Comparison of ENCODE assay signal across 20 mouse cellular contexts in the genomic region with DNA sequence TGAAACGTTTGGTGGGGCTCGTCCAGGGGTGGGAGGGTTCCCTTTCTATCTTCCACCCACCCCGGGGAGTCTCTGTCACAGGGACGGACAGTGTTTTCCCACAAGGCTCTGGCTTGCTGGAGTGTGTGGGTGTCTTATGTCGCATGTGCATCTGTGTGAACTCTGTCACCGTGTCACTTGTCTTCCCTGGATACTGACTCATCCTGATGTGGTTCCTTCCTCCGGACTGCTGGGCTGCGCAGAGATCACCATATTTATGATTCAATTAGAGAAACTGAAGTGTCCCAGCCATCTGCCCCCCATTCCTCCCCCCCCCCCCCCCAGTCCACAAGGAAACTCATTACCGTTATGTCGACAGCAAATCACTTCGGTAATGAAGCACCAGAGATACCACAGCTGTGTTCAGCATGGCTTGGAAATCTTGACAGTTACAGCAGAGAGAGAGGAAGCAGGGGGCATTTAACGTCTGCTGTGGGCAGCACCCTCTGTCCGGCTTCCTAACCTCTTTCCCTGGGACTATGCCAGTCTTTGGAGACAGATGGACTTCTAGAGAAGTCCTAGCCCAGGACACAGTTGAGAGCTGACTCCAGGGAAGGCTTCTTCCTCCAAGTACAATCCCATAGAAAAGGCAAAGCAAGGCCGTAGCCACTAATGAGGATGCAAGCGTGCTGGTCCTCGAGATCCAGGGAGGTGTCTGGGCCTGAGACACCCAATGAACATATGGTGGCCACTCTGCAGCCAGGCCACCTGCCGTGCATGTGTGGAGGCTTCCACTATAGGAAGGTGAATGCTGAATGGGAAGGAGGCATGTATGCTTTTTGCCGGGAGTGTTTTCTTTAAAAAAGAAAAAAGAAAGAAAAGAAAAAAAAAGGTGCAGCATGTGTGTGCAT. TPM values are rescaled to one million over a fixed set of nuclear protein-coding genes. Genes with fewer than 3 reads are reported as not detected.
DNase-seq lines count a peak whose midpoint lies in the region; ATAC-seq and TF ChIP-seq lines count a peak whose summit lies in the region.
"Had no signal": no experiment of that assay in that cellular context is flagged by ENCODE, and none has a peak within 500 bp of the region (broad histone marks: within the 10 kb centered on the region; RNA-seq: fewer than 3 reads in every experiment).

No protein-coding gene starts in this region.

- no peaks in the 10 kb centered on the region for H3K27me3 ChIP-seq in midbrain, embryonic 12.5 days
- H3K27me3 ChIP-seq in midbrain, embryonic 15.5 days (replicated peaks): no peaks in the 10 kb centered on the region
- H3K27me3 ChIP-seq in cerebellum, adult 2 months (ENCODE audit: control insufficient read depth, insufficient read depth, low read length): no peaks in the 10 kb centered on the region
- H3K27me3 ChIP-seq in hindbrain, embryonic 12.5 days: no peaks in the 10 kb centered on the region
- no peaks in the 10 kb centered on the region for H3K27me3 ChIP-seq in neural tube, embryonic 14.5 days (ENCODE audit: control insufficient read depth, insufficient read depth, low read length)
- H3K27me3 ChIP-seq: CH12.LX; embryonic facial prominence, embryonic 15.5 days; liver, embryonic 15.5 days; Patski had no signal

- no peak for TF ChIP-seq POLR2A in cerebellum, adult 2 months (IDR thresholded peaks at IDR 0.05; ENCODE audit: borderline replicate concordance, insufficient read depth, low read length)

- TF ChIP-seq CTCF in cerebellum, adult 2 months (IDR thresholded peaks at IDR 0.05; ENCODE audit: borderline replicate concordance, insufficient read depth, low read depth, low read length): no peak

- DNase-seq in cerebellum, adult 2 months: peak; percentile 66 to 78
- DNase-seq in heart, adult 8-10 months (ENCODE audit: low spot score): no peak
- DNase-seq in thymus, postnatal 10 days (ENCODE audit: low spot score in 2 of 2): no peak
- no peak for DNase-seq in spleen, postnatal 4 days (ENCODE audit: low spot score in 2 of 2)
- DNase-seq: adrenal gland, adult 2 months; gastrocnemius, postnatal 10 days; kidney, adult 18-20 months; lung, postnatal 36 days; right cerebral cortex, postnatal 4 days had no signal

- H3K9me3 ChIP-seq in midbrain, embryonic 12.5 days: no peaks in the 10 kb centered on the region
- no peaks in the 10 kb centered on the region for H3K9me3 ChIP-seq in midbrain, embryonic 15.5 days
- no peaks in the 10 kb centered on the region for H3K9me3 ChIP-seq in hindbrain, embryonic 12.5 days (replicated peaks)
- no peaks in the 10 kb centered on the region for H3K9me3 ChIP-seq in neural tube, embryonic 14.5 days (ENCODE audit: control insufficient read depth, low read length)
- H3K9me3 ChIP-seq: embryonic facial prominence, embryonic 15.5 days; liver, embryonic 15.5 days had no signal

- no peak overlapping the region for H3K4me3 ChIP-seq in midbrain, embryonic 12.5 days
- no peak overlapping the region for H3K4me3 ChIP-seq in midbrain, embryonic 15.5 days
- no peak overlapping the region for H3K4me3 ChIP-seq in cerebellum, adult 2 months (replicated peaks; ENCODE audit: insufficient read depth, low read depth, low read length)
- no peak overlapping the region for H3K4me3 ChIP-seq in hindbrain, embryonic 12.5 days
- no peak overlapping the region for H3K4me3 ChIP-seq in neural tube, embryonic 14.5 days (ENCODE audit: low read depth, low read length)
- H3K4me3 ChIP-seq: embryonic facial prominence, embryonic 15.5 days; liver, embryonic 15.5 days had no signal

- WGBS in midbrain, embryonic 12.5 days: 70% methylated on average over 18 of the region's 18 CpGs
- WGBS in midbrain, embryonic 15.5 days: 60% methylated on average over 18 of the region's 18 CpGs
- 21% methylated on average over 18 of the region's 18 CpGs for WGBS in cerebellum, adult 2 months
- 53% methylated on average over 18 of the region's 18 CpGs for WGBS in hindbrain, embryonic 12.5 days
- 34% methylated on average over 18 of the region's 18 CpGs for WGBS in neural tube, embryonic 14.5 days

- ATAC-seq in midbrain, embryonic 12.5 days (ENCODE audit: low FRiP score, low read depth): peak; percentile 57; the same call in 1 of the 2 replicates
- no peak; the same call in 1 of the 2 replicates for ATAC-seq in midbrain, embryonic 15.5 days (replicated peaks)
- peak; percentile 77 for ATAC-seq in hindbrain, embryonic 12.5 days (ENCODE audit: low FRiP score)
- ATAC-seq in neural tube, embryonic 14.5 days (ENCODE audit: low read depth): peak; percentile 66
- ATAC-seq: Patski had no signal

- H3K36me3 ChIP-seq in midbrain, embryonic 12.5 days: no peaks in the 10 kb centered on the region
- H3K36me3 ChIP-seq in midbrain, embryonic 15.5 days (replicated peaks): no peaks in the 10 kb centered on the region
- no peaks in the 10 kb centered on the region for H3K36me3 ChIP-seq in hindbrain, embryonic 12.5 days
- no peaks in the 10 kb centered on the region for H3K36me3 ChIP-seq in neural tube, embryonic 14.5 days (ENCODE audit: control insufficient read depth, insufficient read depth, low read length)
- H3K36me3 ChIP-seq: embryonic facial prominence, embryonic 15.5 days; liver, embryonic 15.5 days had no signal

- H3K4me1 ChIP-seq in midbrain, embryonic 12.5 days: peaks cover 24% of the 10 kb centered on the region
- H3K4me1 ChIP-seq in midbrain, embryonic 15.5 days: peaks cover 24% of the 10 kb centered on the region
- peaks cover 17% of the 10 kb centered on the region for H3K4me1 ChIP-seq in cerebellum, adult 2 months (ENCODE audit: control insufficient read depth, insufficient read depth, low read length)
- H3K4me1 ChIP-seq in hindbrain, embryonic 12.5 days: peaks cover 29% of the 10 kb centered on the region
- H3K4me1 ChIP-seq in neural tube, embryonic 14.5 days (ENCODE audit: control insufficient read depth, insufficient read depth, low read length): peaks cover 22% of the 10 kb centered on the region
- H3K4me1 ChIP-seq: embryonic facial prominence, embryonic 15.5 days; liver, embryonic 15.5 days had no signal

- peak overlapping the region; percentile 73 for H3K27ac ChIP-seq in midbrain, embryonic 12.5 days (replicated peaks)
- H3K27ac ChIP-seq in midbrain, embryonic 15.5 days: no peak overlapping the region
- H3K27ac ChIP-seq in cerebellum, adult 2 months (ENCODE audit: insufficient read depth, low read length): no peak overlapping the region
- peak overlapping the region; percentile 73 for H3K27ac ChIP-seq in hindbrain, embryonic 12.5 days
- H3K27ac ChIP-seq in neural tube, embryonic 14.5 days (ENCODE audit: low read depth, low read length): no peak overlapping the region
- H3K27ac ChIP-seq: embryonic facial prominence, embryonic 15.5 days; liver, embryonic 15.5 days; stomach, postnatal 0 days had no signal

- H3K9ac ChIP-seq in midbrain, embryonic 12.5 days (replicated peaks): no peak overlapping the region
- H3K9ac ChIP-seq in midbrain, embryonic 15.5 days: no peak overlapping the region
- H3K9ac ChIP-seq in hindbrain, embryonic 12.5 days: no peak overlapping the region
- no peak overlapping the region for H3K9ac ChIP-seq in neural tube, embryonic 14.5 days (replicated peaks; ENCODE audit: low read depth, low read length)
- H3K9ac ChIP-seq: embryonic facial prominence, embryonic 15.5 days; liver, embryonic 15.5 days had no signal

- no peak overlapping the region for H3K4me2 ChIP-seq in midbrain, embryonic 12.5 days (replicated peaks)
- H3K4me2 ChIP-seq in midbrain, embryonic 15.5 days: no peak overlapping the region
- H3K4me2 ChIP-seq in hindbrain, embryonic 12.5 days (replicated peaks): 0 out of 2 replicates have a peak overlapping the region, but pooled peaks have one; percentile 1
- no peak overlapping the region for H3K4me2 ChIP-seq in neural tube, embryonic 14.5 days (ENCODE audit: low read depth, low read length)
- H3K4me2 ChIP-seq: embryonic facial prominence, embryonic 15.5 days; liver, embryonic 15.5 days had no signal

RNA-seq across cellular contexts. Expression of a gene that starts 55.9 kb away (rescaled TPM):
- polyA plus RNA-seq in midbrain, embryonic 12.5 days (2016; fragmentation: Nextera tagmentation; extraction: Ambion mirVana): 1.3 and 1.7 TPM in 2 replicates
- polyA plus RNA-seq in midbrain, embryonic 15.5 days (2015; fragmentation: Nextera tagmentation; extraction: Ambion mirVana): 10.8 and 13.7 TPM in 2 replicates
- polyA plus RNA-seq in cerebellum, adult 2 months (2012; rRNA removed): 5.1 and 6.9 TPM in 2 replicates
- polyA plus RNA-seq in hindbrain, embryonic 12.5 days (2016; fragmentation: Nextera tagmentation; extraction: Ambion mirVana): 2.6 and 5.1 TPM in 2 replicates
- polyA plus RNA-seq in neural tube, embryonic 14.5 days (2014; fragmentation: Nextera tagmentation; extraction: Ambion mirVana): 15.0 and 25.7 TPM in 2 replicates
- total RNA-seq in heart, adult 8-10 months (2022): not detected
- total RNA-seq: adrenal gland, adult 2 months; CH12.LX; neutrophil, adult 5-6 weeks had no signal
- polyA plus RNA-seq: adrenal gland, adult 2 months; heart, embryonic 16.5 days had no signal

Comparison
In these comparisons a context has a peak if more than half of its experiments do, and no peak if none do; other contexts are left out.
1. H3K27ac ChIP-seq: peak in midbrain, embryonic 12.5 days (single experiment) and hindbrain, embryonic 12.5 days (single experiment); none in midbrain, embryonic 15.5 days (single experiment), cerebellum, adult 2 months (single experiment) and neural tube, embryonic 14.5 days (single experiment).
2. DNase-seq: peak in cerebellum, adult 2 months (2 of 2); none in heart, adult 8-10 months (single experiment), thymus, postnatal 10 days (0 of 2) and spleen, postnatal 4 days (0 of 2).